Mouse (Mus musculus) kidney, adult 2 months (tissue): Measurements from ENCODE around the gene Rnf213.

Experiments used
- CTCF ChIP-seq: fragments of 200-500 bp; conservative IDR thresholded peaks from 2 replicates; pipeline ENCODE4 v1.5.1; 2011; ENCODE audit warnings: low read depth, mild to moderate bottlenecking, control low read depth, low read length, moderate library complexity, mixed read lengths; ENCODE audit not compliant: insufficient read depth, insufficient read length
- POLR2A ChIP-seq: fragments of 200-500 bp; IDR thresholded peaks from one replicate; pipeline ENCODE4 v1.6.1; 2011; ENCODE audit warnings: low read depth, low read length, control low read depth

DNA sequence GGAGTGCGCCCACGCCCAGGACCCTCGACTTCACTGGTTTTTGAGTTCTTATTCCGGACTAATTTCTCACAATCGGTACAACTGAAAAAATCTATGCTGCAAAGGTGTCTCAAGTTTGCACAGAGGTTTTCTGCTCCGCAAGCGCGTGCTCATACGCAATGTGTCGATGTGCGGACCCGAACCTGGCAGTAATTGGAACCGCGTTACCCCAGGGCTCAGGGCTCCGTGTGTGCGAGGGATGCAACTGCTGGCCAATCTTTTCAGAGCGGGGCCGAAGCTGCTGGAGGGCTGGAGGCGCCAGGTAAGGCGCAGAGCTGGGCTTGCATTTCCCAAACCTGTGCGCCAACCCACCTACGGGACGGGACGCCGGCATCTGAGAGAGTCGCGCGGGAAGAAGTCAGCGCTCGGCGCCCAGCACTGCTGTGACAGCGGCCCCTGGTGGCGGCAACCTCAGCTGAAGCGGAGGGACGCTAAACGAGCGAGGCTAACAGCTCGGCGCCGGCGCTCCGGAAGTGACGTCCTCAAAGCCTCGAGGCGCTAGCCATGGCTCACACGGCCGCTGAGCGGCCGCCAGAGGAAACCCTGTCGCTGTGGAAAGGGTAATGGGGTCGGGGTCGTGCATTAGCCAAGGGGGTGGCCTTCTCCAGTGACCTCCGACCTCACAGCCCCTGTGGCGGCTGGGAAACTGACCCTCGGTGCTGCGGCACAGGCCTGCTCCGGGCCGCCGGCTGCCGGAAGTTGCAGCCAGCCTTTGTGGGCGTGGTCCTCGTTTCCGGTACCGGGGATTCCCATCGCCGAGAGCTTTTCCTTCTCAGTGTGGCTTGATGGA lies 98.2 kb downstream of the Rnf213 start, which contains the start of gene Endov:
- TF ChIP-seq CTCF (peak; percentile 88), POLR2A (no peak)
